Mouse (Mus musculus) forebrain, embryonic 13.5 days (tissue): ENCODE data around the gene Dnah7c. TPM values are rescaled to one million over a fixed set of nuclear protein-coding genes. Genes with fewer than 3 reads are reported as not detected.
"Not testable (repeated sequence)": the region's sequence is repeated elsewhere in the genome, so short reads cannot be mapped to it uniquely, and the experiment has no call there.

Source experiments
- ATAC-seq: fragments of 200-750 bp; cut with Nextera tagmentation; 2 replicates; pipeline ENCODE4 v1.8.0; 2017
- H3K27ac ChIP-seq: fragments of 300-500 bp; sonication (generic); 2 replicates; pipeline ENCODE4 v1.5.1; 2015; ENCODE audit warnings: inconsistent platforms, mild to moderate bottlenecking, moderate library complexity
- H3K27me3 ChIP-seq: fragments of 300-500 bp; sonication (generic); 2 replicates; pipeline ENCODE4 v1.6.1; 2015; ENCODE audit warnings: mild to moderate bottlenecking, inconsistent platforms
- H3K36me3 ChIP-seq: fragments of 300-500 bp; sonication (generic); 2 replicates; pipeline ENCODE4 v1.6.1; 2015; ENCODE audit warnings: mild to moderate bottlenecking, inconsistent platforms; ENCODE audit not compliant: poor library complexity, severe bottlenecking
- H3K4me1 ChIP-seq: fragments of 300-500 bp; sonication (generic); 2 replicates; pipeline ENCODE4 v1.6.1; 2015; ENCODE audit warnings: inconsistent platforms
- H3K4me2 ChIP-seq: fragments of 300-500 bp; sonication (generic); 2 replicates; pipeline ENCODE4 v1.6.1; 2015; ENCODE audit warnings: inconsistent platforms, mild to moderate bottlenecking, moderate library complexity
- H3K4me3 ChIP-seq: fragments of 300-500 bp; sonication (generic); 2 replicates; pipeline ENCODE4 v1.5.1; 2015; ENCODE audit warnings: mild to moderate bottlenecking, inconsistent platforms
- H3K9ac ChIP-seq: fragments of 300-500 bp; sonication (generic); 2 replicates; pipeline ENCODE4 v1.6.1; 2015; ENCODE audit warnings: mild to moderate bottlenecking, inconsistent platforms
- H3K9me3 ChIP-seq: fragments of 300-500 bp; sonication (generic); replicated peaks from 2 replicates; pipeline ENCODE4 v1.6.1; 2016; ENCODE audit warnings: inconsistent platforms
- WGBS: fragments of 180-500 bp; shearing (Covaris S2); methylation state at CpG from one replicate; pipeline ENCODE4 v1.1.7; 2015; 5-methylcytosine and 5-hydroxymethylcytosine counted together
- polyA plus RNA-seq: library from polyadenylated mRNA; unstranded; fragments of >200 nt; fragmentation: Nextera tagmentation; extraction: Ambion mirVana; gene quantifications from 2 replicates; pipeline ENCODE4 v1.2.1, GENCODE M21; 2015

The Dnah7c gene
- polyA plus RNA-seq, 1 experiment from 2014 or later: 0.13 TPM

- H3K27me3 ChIP-seq, H3K4me2 ChIP-seq, H3K9me3 ChIP-seq, H3K36me3 ChIP-seq, H3K27ac ChIP-seq, H3K4me1 ChIP-seq, H3K9ac ChIP-seq, H3K4me3 ChIP-seq: not testable (repeated sequence)
- 35% methylated on average over 2 of the region's 2 CpGs for WGBS
- peak; percentile 91 for ATAC-seq
Measured at GRCm38 (mm10) chr1:46734455-46734854, 309.1 kb downstream of the Dnah7c start.

- H3K27me3 ChIP-seq, H3K4me1 ChIP-seq: not testable (repeated sequence)
- 90% methylated on average over 3 of the region's 3 CpGs for WGBS
Measured at GRCm38 (mm10) chr1:46764600-46764999, 339.2 kb downstream of the Dnah7c start.

GRCm38 (mm10) chr1:46769318-46769717, 343.9 kb downstream of the Dnah7c start:
- H3K9ac ChIP-seq, H3K4me2 ChIP-seq, H3K4me3 ChIP-seq, H3K27me3 ChIP-seq, H3K27ac ChIP-seq, H3K36me3 ChIP-seq, H3K4me1 ChIP-seq, ATAC-seq, H3K9me3 ChIP-seq: not testable (repeated sequence)

More at GRCm38 (mm10) chr1:46764600-46764999, 339.2 kb downstream of the Dnah7c start:
- H3K4me3 ChIP-seq, H3K27ac ChIP-seq, H3K36me3 ChIP-seq, H3K9ac ChIP-seq, H3K9me3 ChIP-seq, H3K4me2 ChIP-seq, ATAC-seq: not testable (repeated sequence)

GRCm38 (mm10) chr1:46770077-46770695, 344.8 kb downstream of the Dnah7c start:
- ATAC-seq: not testable (repeated sequence)
- WGBS: 92% methylated on average over 7 of the region's 7 CpGs

GRCm38 (mm10) chr1:46782227-46782626, 356.8 kb downstream of the Dnah7c start:
- not testable (repeated sequence) for H3K4me2 ChIP-seq

More at GRCm38 (mm10) chr1:46770077-46770695, 344.8 kb downstream of the Dnah7c start:
- not testable (repeated sequence) for H3K4me1 ChIP-seq, H3K9ac ChIP-seq, H3K36me3 ChIP-seq, H3K9me3 ChIP-seq, H3K4me2 ChIP-seq, H3K4me3 ChIP-seq, H3K27me3 ChIP-seq, H3K27ac ChIP-seq

GRCm38 (mm10) chr1:46805074-46805473, 379.7 kb downstream of the Dnah7c start:
- H3K4me1 ChIP-seq: no peaks in the 10 kb centered on the region
- no peak overlapping the region for H3K4me2 ChIP-seq
- no peak overlapping the region for H3K4me3 ChIP-seq
- 90% methylated on average over 1 of the region's 1 CpGs for WGBS
- H3K36me3 ChIP-seq: peaks cover 13% of the 10 kb centered on the region
- H3K27me3 ChIP-seq: no peaks in the 10 kb centered on the region
- H3K9me3 ChIP-seq: no peaks in the 10 kb centered on the region
- 0 out of 2 replicates have a peak, but pooled peaks have one; percentile 21 for ATAC-seq
- no peak overlapping the region for H3K27ac ChIP-seq
- no peak overlapping the region for H3K9ac ChIP-seq

More at GRCm38 (mm10) chr1:46782227-46782626, 356.8 kb downstream of the Dnah7c start:
- not testable (repeated sequence) for H3K27ac ChIP-seq, H3K27me3 ChIP-seq, H3K4me3 ChIP-seq, H3K9me3 ChIP-seq, H3K36me3 ChIP-seq, ATAC-seq, H3K9ac ChIP-seq, H3K4me1 ChIP-seq
- WGBS: 87% methylated on average over 4 of the region's 4 CpGs

- not testable (repeated sequence) for ATAC-seq, H3K27ac ChIP-seq, H3K4me3 ChIP-seq, H3K4me1 ChIP-seq, H3K27me3 ChIP-seq, H3K4me2 ChIP-seq, H3K9ac ChIP-seq, H3K9me3 ChIP-seq
- peaks cover 33% of the 10 kb centered on the region for H3K36me3 ChIP-seq
- 91% methylated on average over 4 of the region's 4 CpGs for WGBS
Measured at GRCm38 (mm10) chr1:46808630-46809029, 383.2 kb downstream of the Dnah7c start.

- 96% methylated on average over 5 of the region's 5 CpGs for WGBS
- no peak overlapping the region for H3K9ac ChIP-seq
- ATAC-seq: no peak
Measured at GRCm38 (mm10) chr1:46817934-46818333, 392.5 kb downstream of the Dnah7c start.

GRCm38 (mm10) chr1:46822256-46822972, 397.0 kb downstream of the Dnah7c start:
- peaks cover 51% of the 10 kb centered on the region for H3K36me3 ChIP-seq

More at GRCm38 (mm10) chr1:46817934-46818333, 392.5 kb downstream of the Dnah7c start:
- Histone ChIP-seq H3K27ac (no peak overlapping the region), H3K9me3 (no peaks in the 10 kb centered on the region), H3K4me2 (no peak overlapping the region), H3K4me3 (no peak overlapping the region), H3K27me3 (no peaks in the 10 kb centered on the region), H3K4me1 (no peaks in the 10 kb centered on the region), H3K36me3 (peaks cover 42% of the 10 kb centered on the region)

GRCm38 (mm10) chr1:46830066-46830843, 404.9 kb downstream of the Dnah7c start:
- peaks cover 36% of the 10 kb centered on the region for H3K27me3 ChIP-seq
- WGBS: 11% methylated on average over 2 of the region's 2 CpGs
- no peak overlapping the region for H3K27ac ChIP-seq
- ATAC-seq: peak; percentile 96
- H3K9ac ChIP-seq: no peak overlapping the region
- H3K4me1 ChIP-seq: peaks cover 9% of the 10 kb centered on the region; the same call in 1 of the 2 replicates
- H3K9me3 ChIP-seq: no peaks in the 10 kb centered on the region
- H3K4me2 ChIP-seq: no peak overlapping the region
- peaks cover 19% of the 10 kb centered on the region for H3K36me3 ChIP-seq
- H3K4me3 ChIP-seq: no peak overlapping the region

More at GRCm38 (mm10) chr1:46822256-46822972, 397.0 kb downstream of the Dnah7c start:
- peaks cover 9% of the 10 kb centered on the region for H3K27me3 ChIP-seq
- H3K4me1 ChIP-seq: no peaks in the 10 kb centered on the region
- no peaks in the 10 kb centered on the region for H3K9me3 ChIP-seq
- WGBS: 94% methylated on average over 4 of the region's 4 CpGs
- H3K4me3 ChIP-seq: no peak overlapping the region
- ATAC-seq: no peak
- H3K27ac ChIP-seq: no peak overlapping the region
- no peak overlapping the region for H3K9ac ChIP-seq
- no peak overlapping the region for H3K4me2 ChIP-seq

GRCm38 (mm10) chr1:46831927-46832326, 406.5 kb downstream of the Dnah7c start:
- peaks cover 17% of the 10 kb centered on the region for H3K36me3 ChIP-seq
- WGBS: 95% methylated on average over 5 of the region's 5 CpGs
- peaks cover 9% of the 10 kb centered on the region; the same call in 1 of the 2 replicates for H3K4me1 ChIP-seq
- H3K27me3 ChIP-seq: peaks cover 40% of the 10 kb centered on the region
- no peaks in the 10 kb centered on the region for H3K9me3 ChIP-seq
- H3K9ac ChIP-seq: no peak overlapping the region
- H3K27ac ChIP-seq: no peak overlapping the region
- no peak for ATAC-seq
- H3K4me3 ChIP-seq: no peak overlapping the region
- H3K4me2 ChIP-seq: no peak overlapping the region

GRCm38 (mm10) chr1:46843406-46843805, 418.0 kb downstream of the Dnah7c start:
- Histone ChIP-seq H3K4me2 (no peak overlapping the region), H3K27me3 (0 out of 2 replicates have a peak, but pooled peaks cover 3% of the 10 kb centered on the region), H3K4me1 (peaks cover 7% of the 10 kb centered on the region), H3K9ac (no peak overlapping the region), H3K27ac (no peak overlapping the region), H3K4me3 (no peak overlapping the region), H3K36me3 (no peaks in the 10 kb centered on the region), H3K9me3 (no peaks in the 10 kb centered on the region)
- WGBS: 57% methylated on average over 4 of the region's 4 CpGs
- ATAC-seq: no peak
